Mouse (Mus musculus) adrenal gland, adult 18-20 months (tissue): ENCODE results near the gene Styx. TPM values are rescaled to one million over a fixed set of nuclear protein-coding genes. Genes with fewer than 3 reads are reported as not detected.

Experiments
- DNase-seq, 2 experiments: peaks; one replicate each; pipeline ENCODE4 v3.0.0; 2021 to 2022; ENCODE audit warnings: low spot score in 2 of 2
- total RNA-seq, 2 experiments: library from RNA; stranded (reverse); gene quantifications; 1 replicate in 1 of 2; 2 replicates in 1 of 2; pipeline ENCODE4 v1.2.3; 2021

Styx gene
- total RNA-seq, 2 experiments from 2014 or later: 22.4 to 23.4 TPM

GRCm38 (mm10) chr14:45434220-45434619, 83.3 kb downstream of the Styx start:
- DNase-seq: no peak

GRCm38 (mm10) chr14:45438250-45438930, 87.5 kb downstream of the Styx start:
- no peak for DNase-seq

- no peak for DNase-seq
These were observed 88.0 kb downstream of the Styx start for GRCm38 (mm10) chr14:45438931-45439275.

- no peak for DNase-seq
These were observed 88.5 kb downstream of the Styx start for GRCm38 (mm10) chr14:45439387-45439786.

- DNase-seq: no peak
These were observed 90.4 kb downstream of the Styx start for GRCm38 (mm10) chr14:45441291-45441690.

- no peak for DNase-seq
These were observed 92.1 kb downstream of the Styx start for GRCm38 (mm10) chr14:45442781-45443560.

DNA sequence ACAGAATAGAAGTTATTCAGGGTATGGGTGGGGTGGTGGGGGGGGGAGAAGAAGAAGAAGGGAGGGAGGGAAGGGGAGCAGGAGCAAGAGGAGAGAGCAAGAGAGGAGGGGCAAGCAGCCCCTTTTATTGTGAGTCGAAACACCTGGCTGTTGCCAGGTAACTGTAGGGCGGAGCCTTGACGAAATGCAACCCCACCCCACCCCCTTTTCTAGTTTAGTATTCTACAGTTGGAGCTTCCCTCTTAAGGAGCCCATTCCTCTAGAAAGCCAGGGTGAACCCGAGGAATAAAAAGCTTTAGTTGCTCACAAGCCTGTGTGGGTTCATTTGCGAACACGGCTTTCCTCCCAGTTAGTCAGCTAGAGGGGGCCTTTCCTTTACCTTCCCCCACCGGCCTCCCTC, 94.0 kb downstream of the Styx start:
- no peak for DNase-seq

DNA sequence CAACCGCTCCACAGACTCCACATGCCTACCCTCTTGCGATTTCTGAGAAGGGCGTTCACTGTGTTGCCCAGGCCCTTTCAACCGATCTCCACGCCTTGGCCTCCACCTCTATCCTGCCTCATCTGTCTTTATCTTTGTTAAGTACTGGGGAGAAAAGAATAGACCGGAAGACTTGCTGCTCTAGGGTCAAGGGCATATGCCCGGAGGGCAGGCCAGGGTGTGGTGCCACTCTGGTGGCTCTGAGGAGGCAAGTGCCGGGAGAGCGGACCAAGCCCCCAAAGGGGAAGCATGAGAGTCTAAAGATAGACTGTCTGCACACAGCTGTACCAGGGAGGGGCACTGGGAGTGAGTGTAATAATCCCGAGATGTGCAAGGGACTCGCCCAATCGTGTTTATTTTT, 94.6 kb downstream of the Styx start:
- DNase-seq: no peak

- DNase-seq: no peak
These were observed 95.9 kb downstream of the Styx start for GRCm38 (mm10) chr14:45446777-45447176.

- no peak for DNase-seq
These were observed 100.2 kb downstream of the Styx start for GRCm38 (mm10) chr14:45451090-45451489.

- no peak for DNase-seq
These were observed 101.3 kb downstream of the Styx start for GRCm38 (mm10) chr14:45452148-45452547.

GRCm38 (mm10) chr14:45452861-45453512, 102.1 kb downstream of the Styx start:
- no peak for DNase-seq

DNA sequence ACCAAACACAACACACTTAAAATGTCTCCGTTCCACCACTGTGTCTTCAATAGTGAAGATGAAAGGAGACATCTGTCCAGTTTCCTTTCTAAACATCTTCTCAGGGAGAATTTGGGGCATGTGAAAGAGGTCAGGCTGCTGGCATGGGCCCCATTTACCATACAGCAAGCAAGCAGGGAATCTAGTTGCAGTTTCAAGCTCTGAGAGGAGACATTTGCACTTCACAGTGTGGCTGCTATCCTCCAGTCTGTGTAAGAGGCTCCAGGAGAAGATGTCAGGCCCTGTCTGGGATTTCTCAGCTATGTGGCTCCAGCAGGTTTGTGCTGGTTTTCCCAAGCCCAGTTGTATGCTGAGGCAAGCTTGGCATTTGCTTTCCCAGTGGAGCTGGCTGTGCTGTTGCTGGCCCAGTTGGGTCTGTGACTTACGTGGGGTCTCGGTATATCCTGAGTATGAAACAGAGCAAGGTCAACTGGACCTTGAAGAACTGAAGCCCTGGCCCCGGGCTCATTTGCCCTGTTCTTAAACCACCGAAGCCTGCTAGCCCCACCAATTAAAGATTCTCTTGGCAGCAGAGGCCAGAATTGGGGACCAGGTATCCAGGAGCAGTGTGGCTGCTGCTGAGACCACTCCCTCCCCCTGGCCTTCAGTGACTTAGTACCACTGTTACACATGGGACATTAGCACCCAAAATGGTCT, 102.8 kb downstream of the Styx start:
- no peak for DNase-seq

DNA sequence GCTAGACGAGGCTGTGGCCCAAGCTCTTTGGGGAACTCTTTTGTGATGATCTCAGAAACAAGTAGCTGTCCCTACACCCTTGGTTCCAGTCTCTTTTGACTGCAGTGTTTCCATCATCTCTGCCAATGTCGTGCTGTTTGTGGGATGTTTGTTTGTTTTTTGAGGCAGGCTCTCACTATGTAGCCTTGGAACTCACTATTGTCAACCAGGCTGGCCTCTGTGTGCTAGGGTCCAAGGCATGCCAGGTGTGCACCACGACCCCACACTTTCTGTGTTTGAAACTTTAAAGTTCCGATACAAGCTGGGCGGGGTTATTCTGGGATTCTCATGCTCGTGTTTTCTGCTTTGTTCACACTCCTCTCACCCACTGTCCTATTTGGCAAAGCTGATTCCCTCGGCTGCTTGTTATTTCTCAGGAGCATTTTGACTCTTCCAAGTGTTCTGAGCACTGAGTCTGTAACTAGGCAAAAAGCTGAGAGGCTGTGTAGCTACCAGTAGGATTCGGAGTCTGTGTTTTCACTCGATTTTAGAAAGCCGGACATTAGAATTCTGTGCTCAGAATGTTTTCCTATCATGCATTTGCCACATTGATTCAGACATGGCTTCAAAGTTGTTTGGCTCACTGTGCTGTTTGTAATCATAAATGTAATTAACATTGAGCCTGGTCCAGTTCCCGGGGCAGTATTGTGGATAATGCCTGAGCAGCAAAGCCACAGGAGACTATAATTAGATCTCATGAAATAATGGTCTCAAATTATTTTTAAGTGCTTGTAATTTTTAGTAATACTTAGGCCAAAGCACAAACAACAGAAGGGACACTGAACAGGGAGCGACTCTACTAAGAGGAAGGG, 105.0 kb downstream of the Styx start:
- no peak for DNase-seq

- no peak for DNase-seq
These were observed 105.6 kb downstream of the Styx start for GRCm38 (mm10) chr14:45456502-45456846.

DNA sequence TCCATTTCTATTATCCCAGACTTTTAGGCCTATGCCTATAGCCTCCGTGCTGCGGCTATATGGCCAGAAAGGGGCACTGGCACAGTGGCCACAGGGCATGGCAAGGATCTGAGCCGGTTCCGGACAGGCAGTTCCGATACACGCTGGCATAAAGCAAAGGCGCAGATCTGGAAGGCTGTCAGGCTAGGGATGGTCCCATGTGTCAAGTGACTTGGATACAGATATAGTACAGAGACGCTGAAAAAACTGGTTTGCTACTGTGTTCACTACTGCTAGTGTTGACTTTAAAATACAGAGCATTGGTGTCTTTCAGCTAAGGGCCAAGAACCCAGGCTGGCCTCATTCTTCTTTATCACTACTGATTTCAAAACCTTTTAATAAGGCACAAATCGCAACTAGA, 106.1 kb downstream of the Styx start:
- DNase-seq: no peak

DNA sequence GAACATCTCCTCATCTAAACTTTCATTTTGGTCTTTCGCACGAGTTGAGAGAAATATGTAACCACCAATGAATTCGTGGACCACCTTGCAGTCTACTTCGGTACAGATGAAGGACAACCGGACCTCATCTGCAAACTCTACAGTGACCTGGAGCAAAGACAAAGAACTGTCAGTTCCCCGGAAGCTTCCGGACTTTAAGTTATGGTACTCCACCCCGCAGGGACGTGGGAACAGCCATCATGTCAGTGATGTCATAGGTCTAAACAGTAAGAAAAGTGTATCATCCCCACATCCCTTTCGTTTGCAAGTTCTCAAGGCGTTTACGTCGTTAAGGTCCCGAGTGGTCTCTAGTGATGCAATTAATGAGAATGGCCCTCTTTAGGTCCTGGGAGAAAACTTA, 109.0 kb downstream of the Styx start:
- no peak for DNase-seq

DNA sequence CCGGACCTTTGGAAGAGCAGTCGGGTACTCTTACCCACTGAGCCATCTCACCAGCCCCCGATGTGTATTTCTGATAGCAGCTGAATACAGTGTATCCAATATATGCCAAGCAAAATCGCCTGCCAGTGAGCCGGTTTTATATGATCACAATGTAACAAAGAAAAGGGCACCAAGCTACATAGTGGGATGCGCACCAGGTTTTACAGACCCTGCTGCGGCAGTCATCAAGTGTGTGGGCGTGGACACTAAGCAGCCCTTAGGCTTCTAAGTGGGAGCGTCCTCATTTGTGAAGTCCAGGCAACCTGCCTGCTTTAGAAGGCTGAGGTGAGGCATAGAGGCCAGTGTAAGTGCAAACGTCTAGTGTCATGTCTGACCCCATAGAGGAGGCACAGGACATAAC, 109.6 kb downstream of the Styx start:
- DNase-seq: no peak

DNA sequence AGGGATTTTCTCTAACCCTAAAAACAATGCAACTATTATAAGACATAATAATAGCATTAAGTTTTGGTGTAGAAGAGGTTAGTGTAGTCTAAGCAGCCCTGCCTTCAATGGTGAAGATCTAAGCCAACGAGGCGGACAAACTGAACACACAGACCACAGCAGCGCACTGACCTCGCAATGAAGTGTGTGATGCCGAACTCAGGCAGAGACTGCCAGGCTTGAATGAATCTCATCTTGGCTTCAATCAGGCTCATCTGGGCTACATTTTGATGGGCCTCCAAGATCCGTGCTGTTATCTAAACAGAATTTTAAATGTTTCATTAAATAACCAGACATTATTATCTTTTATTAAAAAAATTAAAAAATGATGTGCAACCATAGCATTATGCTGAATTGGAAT, 111.1 kb downstream of the Styx start:
- DNase-seq: no peak

GRCm38 (mm10) chr14:45462374-45462773, 111.5 kb downstream of the Styx start:
- DNase-seq: no peak
